8 mouse cellular contexts compared by ENCODE assay signal in genomic region chr9:56949767-56950166, GRCm38 (mm10). TPM values are rescaled to one million over a fixed set of nuclear protein-coding genes. Genes with fewer than 3 reads are reported as not detected.
DNase-seq lines count a peak whose midpoint lies in the region; ATAC-seq and TF ChIP-seq lines count a peak whose summit lies in the region.

No protein-coding gene starts in this region.

- H3K36me3 ChIP-seq in heart, postnatal 0 days (replicated peaks; ENCODE audit: control insufficient read depth, insufficient read depth, low read length), result no peaks in the 10 kb centered on the region
- H3K36me3 ChIP-seq in liver, embryonic 16.5 days (ENCODE audit: control insufficient read depth, insufficient read depth), result no peaks in the 10 kb centered on the region

- no peak for TF ChIP-seq EP300 in heart, postnatal 0 days (IDR thresholded peaks at IDR 0.05; ENCODE audit: low read depth)

- H3K4me3 ChIP-seq in heart, postnatal 0 days (ENCODE audit: low read depth, low read length), result peak overlapping the region; percentile 29
- H3K4me3 ChIP-seq in liver, embryonic 16.5 days (ENCODE audit: low read depth, low read length), result peak overlapping the region; percentile 50

- peak overlapping the region; percentile 51 for H3K4me2 ChIP-seq in heart, postnatal 0 days (ENCODE audit: low read depth, low read length)
- peak overlapping the region; percentile 68 for H3K4me2 ChIP-seq in liver, embryonic 16.5 days (ENCODE audit: low read depth, low read length)

- no peak for TF ChIP-seq CTCF in heart, postnatal 0 days (IDR thresholded peaks at IDR 0.05; ENCODE audit: low read depth)

- H3K27ac ChIP-seq in heart, postnatal 0 days (ENCODE audit: low read depth), result no peak overlapping the region
- no peak overlapping the region for H3K27ac ChIP-seq in liver, embryonic 16.5 days (ENCODE audit: low read length)

- H3K9me3 ChIP-seq in heart, postnatal 0 days (replicated peaks; ENCODE audit: control insufficient read depth, low read length), result no peaks in the 10 kb centered on the region
- H3K9me3 ChIP-seq in liver, embryonic 16.5 days (replicated peaks; ENCODE audit: control insufficient read depth, low read length), result no peaks in the 10 kb centered on the region

- no peak for ATAC-seq in heart, postnatal 0 days (ENCODE audit: insufficient read depth, low read depth)
- no peak for ATAC-seq in liver, embryonic 16.5 days (ENCODE audit: low read depth)

- H3K27me3 ChIP-seq in heart, postnatal 0 days (ENCODE audit: control insufficient read depth, insufficient read depth, low read length), result no peaks in the 10 kb centered on the region
- H3K27me3 ChIP-seq in liver, embryonic 16.5 days (ENCODE audit: control insufficient read depth, insufficient read depth, low read depth, low read length), result no peaks in the 10 kb centered on the region

- H3K9ac ChIP-seq in heart, postnatal 0 days (replicated peaks; ENCODE audit: low read depth, low read length), result no peak overlapping the region
- H3K9ac ChIP-seq in liver, embryonic 16.5 days (ENCODE audit: low read depth, low read length), result peak overlapping the region; percentile 37; the same call in 1 of the 2 replicates

- 0 out of 2 replicates have a peak, but pooled peaks cover 5% of the 10 kb centered on the region for H3K4me1 ChIP-seq in heart, postnatal 0 days (ENCODE audit: control insufficient read depth, insufficient read depth)
- H3K4me1 ChIP-seq in liver, embryonic 16.5 days (ENCODE audit: control insufficient read depth, low read depth, low read length), result peaks cover 13% of the 10 kb centered on the region

- WGBS in heart, postnatal 0 days, result 16% methylated on average over 13 of the region's 13 CpGs
- 14% methylated on average over 13 of the region's 13 CpGs for WGBS in liver, embryonic 16.5 days (ENCODE audit: insufficient replicate concordance)

- peak; percentile 10 for DNase-seq in kidney, adult 18-20 months
- DNase-seq in kidney, adult 8-10 months, result no peak
- DNase-seq in NIH3T3 (ENCODE audit: low read depth), result peak; percentile 25
- DNase-seq in heart, postnatal 0 days (ENCODE audit: low spot score), result no peak
- no peak for DNase-seq in right cerebral cortex, adult 18-20 months
- no peak for DNase-seq in left cerebral cortex, adult 8-10 months (ENCODE audit: low spot score in 2 of 2)
- DNase-seq in cerebellum, postnatal 25 days, result no peak

RNA-seq across cellular contexts. Expression of gene Snupn, which starts 0.9 kb away (rescaled TPM):
- 2.8 and 9.6 TPM in 2 replicates for total RNA-seq in heart, postnatal 0 days (2014; rRNA removed; ENCODE audit: low replicate concordance)
- polyA plus RNA-seq in heart, postnatal 0 days (2015; fragmentation: Nextera tagmentation; extraction: Ambion mirVana), result 14.9 and 15.8 TPM in 2 replicates
- polyA plus RNA-seq in liver, embryonic 16.5 days (2015; fragmentation: Nextera tagmentation; extraction: Ambion mirVana), result 7.1 and 7.8 TPM in 2 replicates
- 10 to 100 TPM; 13.5 to 16.5 (median 15.5) TPM for total RNA-seq in left cerebral cortex, adult 8-10 months (2022)

RNA-seq across cellular contexts. Expression of gene Imp3, which starts 12.5 kb away (rescaled TPM):
- 178 and 179 TPM in 2 replicates for total RNA-seq in heart, postnatal 0 days (2014; rRNA removed; ENCODE audit: low replicate concordance)
- polyA plus RNA-seq in heart, postnatal 0 days (2015; fragmentation: Nextera tagmentation; extraction: Ambion mirVana), result 58.1 and 63.1 TPM in 2 replicates
- polyA plus RNA-seq in liver, embryonic 16.5 days (2015; fragmentation: Nextera tagmentation; extraction: Ambion mirVana), result 38.1 and 42.0 TPM in 2 replicates
- 10 to 100 TPM; 50.3 to 56.8 (median 51.5) TPM for total RNA-seq in left cerebral cortex, adult 8-10 months (2022)

RNA-seq across cellular contexts. Expression of gene Snx33, which starts 21.6 kb away (rescaled TPM):
- 11.4 and 13.5 TPM in 2 replicates for total RNA-seq in heart, postnatal 0 days (2014; rRNA removed; ENCODE audit: low replicate concordance)
- 4.4 and 5.2 TPM in 2 replicates for polyA plus RNA-seq in heart, postnatal 0 days (2015; fragmentation: Nextera tagmentation; extraction: Ambion mirVana)
- 1.8 and 1.9 TPM in 2 replicates for polyA plus RNA-seq in liver, embryonic 16.5 days (2015; fragmentation: Nextera tagmentation; extraction: Ambion mirVana)
- 10 to 100 TPM in 1 of 4 experiments, 1 to 10 TPM in 3; 7.9 to 10.5 (median 8.9) TPM for total RNA-seq in left cerebral cortex, adult 8-10 months (2022)

RNA-seq across cellular contexts. Expression of gene Ptpn9, which starts 45.0 kb away (rescaled TPM):
- 22.2 and 22.6 TPM in 2 replicates for total RNA-seq in heart, postnatal 0 days (2014; rRNA removed; ENCODE audit: low replicate concordance)
- 7.8 and 8.9 TPM in 2 replicates for polyA plus RNA-seq in heart, postnatal 0 days (2015; fragmentation: Nextera tagmentation; extraction: Ambion mirVana)
- polyA plus RNA-seq in liver, embryonic 16.5 days (2015; fragmentation: Nextera tagmentation; extraction: Ambion mirVana), result 2.7 and 3.1 TPM in 2 replicates
- 10 to 100 TPM; 24.8 to 30.6 (median 25.6) TPM for total RNA-seq in left cerebral cortex, adult 8-10 months (2022)

Comparison
In these comparisons a context has a peak if more than half of its experiments do, and no peak if none do; other contexts are left out.
1. DNase-seq: peak in kidney, adult 18-20 months (single experiment) and NIH3T3 (single experiment); none in kidney, adult 8-10 months (0 of 2), heart, postnatal 0 days (single experiment), right cerebral cortex, adult 18-20 months (single experiment), left cerebral cortex, adult 8-10 months (0 of 2) and cerebellum, postnatal 25 days (0 of 2).